Mouse (Mus musculus): ENCODE measurements around the gene Nek2. TPM values are rescaled to one million over a fixed set of nuclear protein-coding genes. Genes with fewer than 3 reads are reported as not detected.

Gene Nek2
- polyA plus RNA-seq (2015; fragmentation: Nextera tagmentation; extraction: Ambion mirVana), result 2.7 and 2.9 TPM in 2 replicates

GRCm38 (mm10) chr1:191821326-191822091 lies at the start of gene Nek2:
TSS of gene Nek2 (plus strand) at chr1:191821444.

Other genes starting within 250 kb of the Nek2 start
- gene Dtl, start 245.9 kb upstream of the Nek2 start, polyA plus RNA-seq (2015; fragmentation: Nextera tagmentation; extraction: Ambion mirVana), result 2.4 and 2.8 TPM in 2 replicates
- gene Ints7, start 245.8 kb upstream of the Nek2 start, polyA plus RNA-seq (2015; fragmentation: Nextera tagmentation; extraction: Ambion mirVana), result 19.4 and 20.2 TPM in 2 replicates
- gene Lpgat1, start 103.6 kb upstream of the Nek2 start, polyA plus RNA-seq (2015; fragmentation: Nextera tagmentation; extraction: Ambion mirVana), result 49.0 and 54.5 TPM in 2 replicates
- gene Slc30a1, start 85.3 kb downstream of the Nek2 start, polyA plus RNA-seq (2015; fragmentation: Nextera tagmentation; extraction: Ambion mirVana), result 5.4 and 6.0 TPM in 2 replicates
- 1.4 and 1.9 TPM in 2 replicates for gene Rd3, start 155.9 kb downstream of the Nek2 start, polyA plus RNA-seq (2015; fragmentation: Nextera tagmentation; extraction: Ambion mirVana)

Measured in neural tube, postnatal 0 days (tissue).